Mouse (Mus musculus) liver, postnatal 0 days (tissue): ENCODE measurements around the gene Eya2. TPM values are rescaled to one million over a fixed set of nuclear protein-coding genes. Genes with fewer than 3 reads are reported as not detected.

Experiments used
- ATAC-seq: fragments of 200-750 bp; cut with Nextera tagmentation; 2 replicates; pipeline ENCODE4 v1.8.0; 2017; ENCODE audit warnings: mild to moderate bottlenecking, moderate library complexity
- DNase-seq: peaks from one replicate; pipeline ENCODE4 v3.0.0-alpha.2; 2016
- H3K27ac ChIP-seq: fragments of 300-500 bp; sonication (generic); 2 replicates; pipeline ENCODE4 v1.5.1; 2014; ENCODE audit warnings: antibody characterized with exemption, moderate library complexity, mild to moderate bottlenecking, low read depth
- H3K27me3 ChIP-seq: fragments of 300-500 bp; sonication (generic); 2 replicates; pipeline ENCODE4 v1.6.1; 2014; ENCODE audit warnings: low read length, control low read depth, mixed read lengths; ENCODE audit not compliant: insufficient read depth
- H3K36me3 ChIP-seq: fragments of 300-500 bp; sonication (generic); replicated peaks from 2 replicates; pipeline ENCODE4 v1.6.1; 2014; ENCODE audit warnings: mild to moderate bottlenecking, control low read depth, low read length, moderate library complexity, mixed read lengths; ENCODE audit not compliant: insufficient read depth
- H3K4me1 ChIP-seq: fragments of 300-500 bp; sonication (generic); 2 replicates; pipeline ENCODE4 v1.6.1; 2014; ENCODE audit warnings: antibody characterized with exemption, mild to moderate bottlenecking, control low read depth; ENCODE audit not compliant: insufficient read depth
- H3K4me2 ChIP-seq: fragments of 300-500 bp; sonication (generic); 2 replicates; pipeline ENCODE4 v1.6.1; 2014; ENCODE audit warnings: low read depth, mild to moderate bottlenecking, low read length, moderate library complexity, mixed read lengths
- H3K4me3 ChIP-seq: fragments of 300-500 bp; sonication (generic); 2 replicates; pipeline ENCODE4 v1.5.1; 2014; ENCODE audit warnings: low read depth, low read length
- H3K9ac ChIP-seq: fragments of 300-500 bp; sonication (generic); replicated peaks from 2 replicates; pipeline ENCODE4 v1.6.1; 2014; ENCODE audit warnings: mild to moderate bottlenecking, moderate library complexity
- H3K9me3 ChIP-seq: fragments of 300-500 bp; sonication (generic); 2 replicates; pipeline ENCODE4 v1.6.1; 2016; ENCODE audit warnings: mild to moderate bottlenecking, control low read depth, low read length, mixed read lengths
- CTCF ChIP-seq: sonication (generic); IDR thresholded peaks from 2 replicates; pipeline ENCODE4 v1.5.1; 2016; ENCODE audit warnings: antibody characterized with exemption, low read depth
- EP300 ChIP-seq: IDR thresholded peaks from 2 replicates; pipeline ENCODE4 v1.6.1; 2016; ENCODE audit warnings: antibody characterized with exemption, low read depth, mild to moderate bottlenecking
- WGBS: fragments of 180-500 bp; shearing (Covaris S2); extraction: QIAGEN DNeasy Blood & Tissue Kit; methylation state at CpG from one replicate; pipeline ENCODE4 v1.1.7; 2014; ENCODE audit not compliant: insufficient replicate concordance; 5-methylcytosine and 5-hydroxymethylcytosine counted together
- polyA plus RNA-seq: library from polyadenylated mRNA; unstranded; fragments of >200 nt; fragmentation: Nextera tagmentation; extraction: Ambion mirVana; gene quantifications from 2 replicates; pipeline ENCODE4 v1.2.1, GENCODE M21; 2015

Gene Eya2
- polyA plus RNA-seq, 1 experiment from 2014 or later, result 0.20 TPM

- 78% methylated on average over 18 of the region's 18 CpGs for WGBS
- Histone ChIP-seq H3K4me3 (no peak overlapping the region), H3K4me2 (no peak overlapping the region), H3K27me3 (no peaks in the 10 kb centered on the region), H3K9ac (no peak overlapping the region), H3K9me3 (no peaks in the 10 kb centered on the region), H3K27ac (no peak overlapping the region), H3K4me1 (no peaks in the 10 kb centered on the region), H3K36me3 (no peaks in the 10 kb centered on the region)
- ATAC-seq (no peak), DNase-seq (no peak)
- TF ChIP-seq CTCF, result no peak
- no peak for TF ChIP-seq EP300
Measured at GRCm38 (mm10) chr2:165732552-165733238, 137.9 kb downstream of the Eya2 start.

GRCm38 (mm10) chr2:165733701-165734100 lies 138.9 kb downstream of the Eya2 start:
- Histone ChIP-seq H3K9ac (no peak overlapping the region), H3K4me1 (no peaks in the 10 kb centered on the region), H3K27me3 (no peaks in the 10 kb centered on the region), H3K36me3 (no peaks in the 10 kb centered on the region), H3K9me3 (no peaks in the 10 kb centered on the region), H3K4me3 (no peak overlapping the region), H3K27ac (no peak overlapping the region), H3K4me2 (no peak overlapping the region)
- ATAC-seq (no peak), DNase-seq (no peak)
- TF ChIP-seq EP300 (no peak), CTCF (no peak)
- 76% methylated on average over 8 of the region's 8 CpGs for WGBS

- no peak overlapping the region for H3K9ac ChIP-seq
- WGBS, result 63% methylated on average over 2 of the region's 2 CpGs
Measured at GRCm38 (mm10) chr2:165736297-165736696, 141.5 kb downstream of the Eya2 start.

GRCm38 (mm10) chr2:165740381-165740780 lies 145.5 kb downstream of the Eya2 start:
- H3K27me3 ChIP-seq, result no peaks in the 10 kb centered on the region
- no peak for ATAC-seq
- H3K9ac ChIP-seq, result no peak overlapping the region
- H3K36me3 ChIP-seq, result no peaks in the 10 kb centered on the region
- 50% methylated on average over 5 of the region's 5 CpGs for WGBS
- H3K4me1 ChIP-seq, result no peaks in the 10 kb centered on the region
- H3K9me3 ChIP-seq, result no peaks in the 10 kb centered on the region
- H3K4me3 ChIP-seq, result no peak overlapping the region
- no peak overlapping the region for H3K27ac ChIP-seq
- no peak for TF ChIP-seq EP300
- TF ChIP-seq CTCF, result no peak
- DNase-seq, result no peak
- no peak overlapping the region for H3K4me2 ChIP-seq

More at GRCm38 (mm10) chr2:165736297-165736696, 141.5 kb downstream of the Eya2 start:
- no peak for DNase-seq
- Histone ChIP-seq H3K27me3 (no peaks in the 10 kb centered on the region), H3K4me1 (no peaks in the 10 kb centered on the region), H3K4me3 (no peak overlapping the region), H3K4me2 (no peak overlapping the region), H3K36me3 (no peaks in the 10 kb centered on the region), H3K27ac (no peak overlapping the region), H3K9me3 (no peaks in the 10 kb centered on the region)
- no peak for ATAC-seq
- TF ChIP-seq CTCF (no peak), EP300 (no peak)

GRCm38 (mm10) chr2:165740982-165741381 lies 146.2 kb downstream of the Eya2 start:
- TF ChIP-seq CTCF (no peak), EP300 (no peak)
- Histone ChIP-seq H3K9ac (no peak overlapping the region), H3K4me2 (no peak overlapping the region), H3K27me3 (no peaks in the 10 kb centered on the region), H3K4me1 (no peaks in the 10 kb centered on the region), H3K9me3 (no peaks in the 10 kb centered on the region), H3K27ac (no peak overlapping the region), H3K4me3 (no peak overlapping the region), H3K36me3 (no peaks in the 10 kb centered on the region)
- DNase-seq (no peak), ATAC-seq (no peak)
- 52% methylated on average over 9 of the region's 9 CpGs for WGBS

GRCm38 (mm10) chr2:165741526-165742050 lies 146.8 kb downstream of the Eya2 start:
- Histone ChIP-seq H3K9ac (no peak overlapping the region), H3K4me3 (no peak overlapping the region), H3K36me3 (no peaks in the 10 kb centered on the region), H3K27me3 (no peaks in the 10 kb centered on the region), H3K9me3 (no peaks in the 10 kb centered on the region), H3K27ac (no peak overlapping the region), H3K4me2 (no peak overlapping the region), H3K4me1 (no peaks in the 10 kb centered on the region)
- no peak for TF ChIP-seq EP300
- TF ChIP-seq CTCF, result no peak
- no peak for ATAC-seq
- DNase-seq, result no peak
- WGBS, result 66% methylated on average over 11 of the region's 11 CpGs
